Mouse (Mus musculus): ENCODE measurements at regions not wholly inside any gene's neighbourhood (a gene's known extent, or its start where the extent isn't known, plus 50 kb on each side); places are given as distances from the start of the nearest gene placed in this dataset.

GRCm38 (mm10) chr4:93986189-93986588 lies 570.2 kb upstream of the Gm10306 start:
- Histone ChIP-seq H3K4me1 (no peaks in the 10 kb centered on the region), H3K4me2 (replicated peaks) (no peak overlapping the region), H3K9ac (replicated peaks) (no peak overlapping the region), H3K9me3 (no peaks in the 10 kb centered on the region), H3K27me3 (no peaks in the 10 kb centered on the region), H3K36me3 (no peaks in the 10 kb centered on the region), H3K27ac (replicated peaks) (no peak overlapping the region), H3K4me3 (no peak overlapping the region)
- 89% methylated on average over 3 of the region's 3 CpGs for WGBS
- no peak for ATAC-seq (ENCODE audit: low FRiP score, low read depth)

GRCm38 (mm10) chr4:93990273-93990869 lies 566.0 kb upstream of the Gm10306 start:
- no peak for ATAC-seq (ENCODE audit: low FRiP score, low read depth)
- no peak overlapping the region for H3K27ac ChIP-seq (replicated peaks)
- no peaks in the 10 kb centered on the region for H3K9me3 ChIP-seq
- H3K9ac ChIP-seq (replicated peaks), result no peak overlapping the region
- no peaks in the 10 kb centered on the region for H3K36me3 ChIP-seq
- 83% methylated on average over 7 of the region's 7 CpGs for WGBS
- H3K4me1 ChIP-seq, result no peaks in the 10 kb centered on the region
- no peak overlapping the region for H3K4me3 ChIP-seq
- no peaks in the 10 kb centered on the region for H3K27me3 ChIP-seq
- H3K4me2 ChIP-seq (replicated peaks), result no peak overlapping the region

GRCm38 (mm10) chr4:94005818-94006217 lies 550.5 kb upstream of the Gm10306 start:
- no peak overlapping the region for H3K4me3 ChIP-seq
- H3K36me3 ChIP-seq, result no peaks in the 10 kb centered on the region
- H3K4me1 ChIP-seq, result no peaks in the 10 kb centered on the region
- no peaks in the 10 kb centered on the region for H3K27me3 ChIP-seq
- ATAC-seq (ENCODE audit: low FRiP score, low read depth), result no peak
- no peak overlapping the region for H3K27ac ChIP-seq (replicated peaks)
- WGBS, result 100% methylated on average over 1 of the region's 1 CpGs
- H3K9ac ChIP-seq (replicated peaks), result no peak overlapping the region
- H3K4me2 ChIP-seq (replicated peaks), result no peak overlapping the region
- no peaks in the 10 kb centered on the region for H3K9me3 ChIP-seq

GRCm38 (mm10) chr4:94007088-94007768 lies 549.1 kb upstream of the Gm10306 start:
- no peak overlapping the region for H3K9ac ChIP-seq (replicated peaks)
- ATAC-seq (ENCODE audit: low FRiP score, low read depth), result peak; percentile 93
- H3K4me2 ChIP-seq (replicated peaks), result no peak overlapping the region
- H3K36me3 ChIP-seq, result no peaks in the 10 kb centered on the region
- no peaks in the 10 kb centered on the region for H3K9me3 ChIP-seq
- H3K4me1 ChIP-seq, result no peaks in the 10 kb centered on the region
- no peaks in the 10 kb centered on the region for H3K27me3 ChIP-seq
- 47% methylated on average over 8 of the region's 8 CpGs for WGBS
- no peak overlapping the region for H3K4me3 ChIP-seq
- H3K27ac ChIP-seq (replicated peaks), result no peak overlapping the region

- no peak overlapping the region for H3K27ac ChIP-seq (replicated peaks)
- no peak for ATAC-seq (ENCODE audit: low FRiP score, low read depth)
- no peak overlapping the region for H3K4me3 ChIP-seq
- no peaks in the 10 kb centered on the region for H3K9me3 ChIP-seq
- no peak overlapping the region for H3K4me2 ChIP-seq (replicated peaks)
- H3K4me1 ChIP-seq, result no peaks in the 10 kb centered on the region
- 93% methylated on average over 2 of the region's 2 CpGs for WGBS
- H3K9ac ChIP-seq (replicated peaks), result no peak overlapping the region
- no peaks in the 10 kb centered on the region for H3K27me3 ChIP-seq
- no peaks in the 10 kb centered on the region for H3K36me3 ChIP-seq
Measured at GRCm38 (mm10) chr4:94015713-94016112, 540.6 kb upstream of the Gm10306 start.

GRCm38 (mm10) chr4:94017702-94018101 lies 538.6 kb upstream of the Gm10306 start:
- no peaks in the 10 kb centered on the region for H3K9me3 ChIP-seq
- H3K27ac ChIP-seq (replicated peaks), result no peak overlapping the region
- no peak overlapping the region for H3K4me2 ChIP-seq (replicated peaks)
- WGBS, result 87% methylated on average over 3 of the region's 3 CpGs
- no peak overlapping the region for H3K9ac ChIP-seq (replicated peaks)
- H3K4me1 ChIP-seq, result no peaks in the 10 kb centered on the region
- no peaks in the 10 kb centered on the region for H3K27me3 ChIP-seq
- no peak for ATAC-seq (ENCODE audit: low FRiP score, low read depth)
- no peaks in the 10 kb centered on the region for H3K36me3 ChIP-seq
- H3K4me3 ChIP-seq, result no peak overlapping the region

GRCm38 (mm10) chr4:94049629-94050310 lies 506.6 kb upstream of the Gm10306 start:
- Histone ChIP-seq H3K9ac (replicated peaks) (no peak overlapping the region), H3K4me3 (no peak overlapping the region), H3K4me1 (no peaks in the 10 kb centered on the region), H3K27me3 (no peaks in the 10 kb centered on the region), H3K36me3 (no peaks in the 10 kb centered on the region), H3K27ac (replicated peaks) (no peak overlapping the region), H3K9me3 (no peaks in the 10 kb centered on the region), H3K4me2 (replicated peaks) (no peak overlapping the region)
- ATAC-seq (ENCODE audit: low FRiP score, low read depth), result 0 out of 2 replicates have a peak, but pooled peaks have one; percentile 41
- 61% methylated on average over 5 of the region's 5 CpGs for WGBS

GRCm38 (mm10) chr4:94052249-94053162 lies 503.8 kb upstream of the Gm10306 start:
- Histone ChIP-seq H3K9ac (replicated peaks) (no peak overlapping the region), H3K36me3 (no peaks in the 10 kb centered on the region), H3K4me2 (replicated peaks) (no peak overlapping the region), H3K4me1 (no peaks in the 10 kb centered on the region), H3K4me3 (no peak overlapping the region), H3K27ac (replicated peaks) (no peak overlapping the region), H3K27me3 (no peaks in the 10 kb centered on the region), H3K9me3 (no peaks in the 10 kb centered on the region)
- 84% methylated on average over 11 of the region's 11 CpGs for WGBS
- no peak for ATAC-seq (ENCODE audit: low FRiP score, low read depth)

GRCm38 (mm10) chr4:94073178-94073870 lies 483.0 kb upstream of the Gm10306 start:
- H3K36me3 ChIP-seq, result no peaks in the 10 kb centered on the region
- no peak overlapping the region for H3K4me3 ChIP-seq
- 50% methylated on average over 9 of the region's 9 CpGs for WGBS
- no peaks in the 10 kb centered on the region for H3K9me3 ChIP-seq
- H3K4me2 ChIP-seq (replicated peaks), result no peak overlapping the region
- H3K27ac ChIP-seq (replicated peaks), result no peak overlapping the region
- ATAC-seq (ENCODE audit: low FRiP score, low read depth), result peak; percentile 52; the same call in 1 of the 2 replicates
- H3K27me3 ChIP-seq, result no peaks in the 10 kb centered on the region
- 0 out of 2 replicates have a peak, but pooled peaks cover 3% of the 10 kb centered on the region for H3K4me1 ChIP-seq
- H3K9ac ChIP-seq (replicated peaks), result no peak overlapping the region

GRCm38 (mm10) chr4:94082839-94083238 lies 473.5 kb upstream of the Gm10306 start:
- 65% methylated on average over 3 of the region's 3 CpGs for WGBS
- no peak overlapping the region for H3K27ac ChIP-seq (replicated peaks)

GRCm38 (mm10) chr4:94094379-94094778 lies 462.0 kb upstream of the Gm10306 start:
- H3K9me3 ChIP-seq, result no peaks in the 10 kb centered on the region
- no peaks in the 10 kb centered on the region for H3K36me3 ChIP-seq
- 80% methylated on average over 5 of the region's 5 CpGs for WGBS
- no peak for ATAC-seq (ENCODE audit: low FRiP score, low read depth)
- H3K27ac ChIP-seq (replicated peaks), result no peak overlapping the region
- no peak overlapping the region for H3K9ac ChIP-seq (replicated peaks)
- H3K4me2 ChIP-seq (replicated peaks), result no peak overlapping the region
- H3K4me1 ChIP-seq, result no peaks in the 10 kb centered on the region
- H3K4me3 ChIP-seq, result no peak overlapping the region
- no peaks in the 10 kb centered on the region for H3K27me3 ChIP-seq

More at GRCm38 (mm10) chr4:94082839-94083238, 473.5 kb upstream of the Gm10306 start:
- Histone ChIP-seq H3K4me1 (peaks cover 5% of the 10 kb centered on the region; the same call in 1 of the 2 replicates), H3K4me2 (replicated peaks) (no peak overlapping the region), H3K27me3 (no peaks in the 10 kb centered on the region), H3K9me3 (no peaks in the 10 kb centered on the region), H3K9ac (replicated peaks) (no peak overlapping the region), H3K4me3 (no peak overlapping the region), H3K36me3 (no peaks in the 10 kb centered on the region)
- no peak for ATAC-seq (ENCODE audit: low FRiP score, low read depth)
